Mouse (Mus musculus) pancreas, adult 10 weeks (tissue): ENCODE results near the gene Krr1. TPM values are rescaled to one million over a fixed set of nuclear protein-coding genes. Genes with fewer than 3 reads are reported as not detected.

Experiments used
- polyA plus RNA-seq: library from polyadenylated mRNA; stranded (reverse); fragments of 350-450 nt; fragmentation: Illumina TruSeq; extraction: RNeasy Lipid Tissue Mini Kit (QIAGEN cat#74804); gene quantifications from one replicate; pipeline ENCODE4 v1.2.3, GENCODE M21; 2015; ENCODE audit warnings: low read depth, low replicate concordance; ENCODE audit not compliant: insufficient read depth

The Krr1 gene
- polyA plus RNA-seq = 3.2 TPM

GRCm38 (mm10) chr10:111972542-111973361 lies at the start of gene Krr1:
Krr1 (plus strand) TSS chr10:111972664.

GRCm38 (mm10) chr10:112002544-112003215 lies 30.2 kb downstream of the Krr1 start, which contains the start of gene Glipr1:
Glipr1 (minus strand) TSS chr10:112002631.

Other genes with a start within 250 kb of the Krr1 start
- gene Glipr1, start 30.0 kb downstream of the Krr1 start, polyA plus RNA-seq = 2.6 TPM
- gene Glipr1l1, start 87.5 kb downstream of the Krr1 start, polyA plus RNA-seq = not detected
- gene Glipr1l2, start 110.7 kb downstream of the Krr1 start, polyA plus RNA-seq = not detected
- not detected for gene Glipr1l3, start 187.7 kb downstream of the Krr1 start, polyA plus RNA-seq
- 0.50 TPM for gene Caps2, start 191.0 kb downstream of the Krr1 start, polyA plus RNA-seq